Mouse (Mus musculus) G1E (cell line): ENCODE results near the gene Dock10.

Experiments
- CTCF ChIP-seq: IDR thresholded peaks from 2 replicates; pipeline ENCODE4 v1.5.1; 2012; ENCODE audit warnings: low read depth, low read length, inconsistent platforms, mixed read lengths
- GATA1 ChIP-seq: IDR thresholded peaks from 2 replicates; pipeline ENCODE4 v1.6.1; 2012; ENCODE audit warnings: borderline replicate concordance, low read length, inconsistent platforms, mixed read lengths
- POLR2AphosphoS5 ChIP-seq: IDR thresholded peaks from 2 replicates; pipeline ENCODE4 v1.6.1; 2012; ENCODE audit warnings: low read depth, low read length, inconsistent platforms; ENCODE audit not compliant: insufficient replicate concordance
- TAL1 ChIP-seq: conservative IDR thresholded peaks from 2 replicates; pipeline ENCODE4 v1.6.1; 2012; ENCODE audit warnings: low read depth, low read length, inconsistent platforms, mixed read lengths

GRCm38 (mm10) chr1:80603081-80603480 lies 155.2 kb downstream of the Dock10 start:
- TF ChIP-seq CTCF, result no peak
- TF ChIP-seq GATA1, result no peak
- no peak for TF ChIP-seq TAL1
- TF ChIP-seq POLR2AphosphoS5, result no peak
